Mouse (Mus musculus) liver, postnatal 0 days (tissue): ENCODE measurements around the gene Edn1. TPM values are rescaled to one million over a fixed set of nuclear protein-coding genes. Genes with fewer than 3 reads are reported as not detected.
A peak's percentile ranks its signal among the peaks of the same experiment; 100 is the strongest.

Source experiments
- ATAC-seq: fragments of 200-750 bp; cut with Nextera tagmentation; 2 replicates; pipeline ENCODE4 v1.8.0; 2017; ENCODE audit warnings: mild to moderate bottlenecking, moderate library complexity
- DNase-seq: peaks from one replicate; pipeline ENCODE4 v3.0.0-alpha.2; 2016
- H3K27ac ChIP-seq: fragments of 300-500 bp; sonication (generic); 2 replicates; pipeline ENCODE4 v1.5.1; 2014; ENCODE audit warnings: antibody characterized with exemption, moderate library complexity, mild to moderate bottlenecking, low read depth
- H3K27me3 ChIP-seq: fragments of 300-500 bp; sonication (generic); 2 replicates; pipeline ENCODE4 v1.6.1; 2014; ENCODE audit warnings: low read length, control low read depth, mixed read lengths; ENCODE audit not compliant: insufficient read depth
- H3K36me3 ChIP-seq: fragments of 300-500 bp; sonication (generic); replicated peaks from 2 replicates; pipeline ENCODE4 v1.6.1; 2014; ENCODE audit warnings: mild to moderate bottlenecking, control low read depth, low read length, moderate library complexity, mixed read lengths; ENCODE audit not compliant: insufficient read depth
- H3K4me1 ChIP-seq: fragments of 300-500 bp; sonication (generic); 2 replicates; pipeline ENCODE4 v1.6.1; 2014; ENCODE audit warnings: antibody characterized with exemption, mild to moderate bottlenecking, control low read depth; ENCODE audit not compliant: insufficient read depth
- H3K4me2 ChIP-seq: fragments of 300-500 bp; sonication (generic); 2 replicates; pipeline ENCODE4 v1.6.1; 2014; ENCODE audit warnings: low read depth, mild to moderate bottlenecking, low read length, moderate library complexity, mixed read lengths
- H3K4me3 ChIP-seq: fragments of 300-500 bp; sonication (generic); 2 replicates; pipeline ENCODE4 v1.5.1; 2014; ENCODE audit warnings: low read depth, low read length
- H3K9ac ChIP-seq: fragments of 300-500 bp; sonication (generic); replicated peaks from 2 replicates; pipeline ENCODE4 v1.6.1; 2014; ENCODE audit warnings: mild to moderate bottlenecking, moderate library complexity
- H3K9me3 ChIP-seq: fragments of 300-500 bp; sonication (generic); 2 replicates; pipeline ENCODE4 v1.6.1; 2016; ENCODE audit warnings: mild to moderate bottlenecking, control low read depth, low read length, mixed read lengths
- CTCF ChIP-seq: sonication (generic); IDR thresholded peaks from 2 replicates; pipeline ENCODE4 v1.5.1; 2016; ENCODE audit warnings: antibody characterized with exemption, low read depth
- EP300 ChIP-seq: IDR thresholded peaks from 2 replicates; pipeline ENCODE4 v1.6.1; 2016; ENCODE audit warnings: antibody characterized with exemption, low read depth, mild to moderate bottlenecking
- WGBS: fragments of 180-500 bp; shearing (Covaris S2); extraction: QIAGEN DNeasy Blood & Tissue Kit; methylation state at CpG from one replicate; pipeline ENCODE4 v1.1.7; 2014; ENCODE audit not compliant: insufficient replicate concordance; 5-methylcytosine and 5-hydroxymethylcytosine counted together
- polyA plus RNA-seq: library from polyadenylated mRNA; unstranded; fragments of >200 nt; fragmentation: Nextera tagmentation; extraction: Ambion mirVana; gene quantifications from 2 replicates; pipeline ENCODE4 v1.2.1, GENCODE M21; 2015

Edn1 gene
- polyA plus RNA-seq, 1 experiment from 2014 or later, result 0.66 TPM

DNA sequence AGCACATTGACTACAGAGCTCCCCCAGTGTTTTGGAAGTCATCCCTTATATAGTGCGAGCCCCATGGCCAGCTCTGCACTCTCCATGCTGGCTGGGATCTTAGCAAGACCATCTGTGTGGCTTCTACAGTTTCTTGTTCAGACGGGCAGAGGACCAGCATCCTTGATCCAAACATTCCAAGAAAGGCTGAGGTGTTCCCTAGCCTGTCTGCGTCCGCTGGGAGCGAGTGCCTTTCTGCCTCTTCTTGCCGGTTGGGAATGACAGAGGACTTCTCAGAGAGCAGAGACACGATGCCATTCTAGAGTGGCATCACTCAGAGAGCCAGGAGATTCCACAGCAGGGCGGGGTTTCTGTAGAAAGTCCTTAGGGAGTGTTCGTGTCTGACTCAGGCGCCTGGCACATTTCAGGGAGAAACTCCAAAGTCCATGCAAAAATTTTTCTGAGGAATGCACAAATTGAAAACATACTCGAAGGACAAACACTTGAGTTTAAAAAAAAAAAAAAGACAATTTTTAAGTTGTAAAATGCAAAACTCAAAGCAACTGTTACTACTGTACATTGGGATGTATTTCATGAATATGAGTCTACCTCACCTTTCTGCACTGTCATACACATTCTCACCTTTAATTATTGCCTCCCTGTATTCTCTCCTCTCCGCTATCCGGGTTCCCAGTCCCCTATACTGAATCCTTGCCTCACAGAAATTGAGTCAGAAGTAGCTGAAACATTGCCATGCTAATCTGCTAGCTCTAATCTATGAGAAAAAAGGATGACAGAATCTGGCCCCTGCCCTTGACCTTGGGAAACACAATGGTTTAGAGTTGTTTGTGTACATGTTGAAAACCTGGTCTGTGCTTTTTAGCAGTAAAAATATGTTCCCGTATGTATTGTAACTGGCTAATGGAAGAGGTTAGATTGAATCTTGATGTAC lies 5.9 kb downstream of the Edn1 start:
- no peak overlapping the region for H3K9ac ChIP-seq
- peaks cover 23% of the 10 kb centered on the region for H3K27me3 ChIP-seq
- no peak for TF ChIP-seq CTCF
- TF ChIP-seq EP300, result no peak
- peaks cover 3% of the 10 kb centered on the region for H3K4me1 ChIP-seq
- 68% methylated on average over 14 of the region's 14 CpGs for WGBS
- DNase-seq (no peak), ATAC-seq (no peak)
- H3K9me3 ChIP-seq, result no peaks in the 10 kb centered on the region
- no peak overlapping the region for H3K27ac ChIP-seq
- no peak overlapping the region for H3K4me2 ChIP-seq
- H3K4me3 ChIP-seq, result no peak overlapping the region
- H3K36me3 ChIP-seq, result no peaks in the 10 kb centered on the region

DNA sequence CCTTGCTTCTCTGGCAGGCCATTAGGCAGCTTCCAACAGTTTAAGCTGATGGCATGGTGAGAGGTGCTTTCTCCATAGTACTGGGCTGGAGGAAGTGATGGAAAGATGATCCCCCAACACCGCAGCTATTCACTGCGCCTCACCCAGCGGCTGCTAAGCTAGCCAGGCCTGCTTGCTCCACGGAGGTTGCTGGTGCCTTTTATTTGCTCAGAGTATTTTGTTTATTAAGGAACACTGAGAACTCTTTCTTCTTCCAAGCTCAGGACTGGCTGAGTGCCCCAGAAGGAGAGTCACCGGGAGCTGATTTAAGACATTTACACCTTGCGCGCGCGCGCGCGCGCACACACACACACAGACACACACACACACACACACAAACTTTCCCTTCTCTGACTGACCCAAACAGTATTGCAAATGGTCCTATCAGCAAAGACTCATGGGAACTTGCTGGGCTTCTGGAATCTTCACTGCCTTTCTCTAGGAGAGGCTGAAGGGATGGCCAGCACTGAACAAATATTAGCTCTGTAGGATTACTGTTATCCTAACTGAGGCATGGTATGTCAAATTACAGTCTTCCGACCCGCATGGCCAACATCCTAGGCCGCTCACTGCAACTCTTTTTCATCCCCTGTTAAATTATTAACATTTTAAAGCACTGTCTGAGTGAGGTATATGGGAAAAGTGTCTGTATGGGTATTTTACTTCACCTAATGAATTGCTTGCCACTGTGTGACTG lies 7.3 kb downstream of the Edn1 start:
- Histone ChIP-seq H3K27me3 (peaks cover 9% of the 10 kb centered on the region; the same call in 1 of the 2 replicates), H3K4me1 (no peaks in the 10 kb centered on the region), H3K27ac (no peak overlapping the region), H3K36me3 (no peaks in the 10 kb centered on the region), H3K9me3 (no peaks in the 10 kb centered on the region), H3K4me3 (no peak overlapping the region), H3K9ac (no peak overlapping the region), H3K4me2 (no peak overlapping the region)
- ATAC-seq (no peak), DNase-seq (no peak)
- 71% methylated on average over 16 of the region's 16 CpGs for WGBS
- no peak for TF ChIP-seq CTCF
- TF ChIP-seq EP300, result no peak

DNA sequence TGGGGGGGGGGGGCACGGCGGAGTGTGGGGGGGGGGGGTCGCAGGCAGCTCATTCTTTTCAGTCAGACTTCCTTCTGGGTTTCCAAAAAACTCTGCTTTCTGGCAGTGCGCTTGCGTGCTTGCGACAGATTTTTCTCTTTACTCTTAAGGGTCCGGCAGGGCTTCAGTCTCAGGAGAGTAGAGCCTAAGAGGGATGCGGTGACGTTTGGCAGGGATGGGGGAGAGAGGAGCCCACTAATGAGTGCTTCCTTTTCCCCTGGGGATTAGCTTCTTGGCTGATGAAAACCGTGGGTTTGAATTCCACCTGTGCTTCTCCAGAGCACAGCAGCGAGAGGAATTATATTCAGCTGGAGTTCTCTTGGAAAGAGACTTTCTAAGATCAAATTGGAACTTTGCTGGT lies 8.5 kb downstream of the Edn1 start:
- DNase-seq (no peak), ATAC-seq (no peak)
- WGBS, result 42% methylated on average over 11 of the region's 11 CpGs
- no peak overlapping the region for H3K27ac ChIP-seq
- H3K4me3 ChIP-seq, result no peak overlapping the region
- H3K4me1 ChIP-seq, result no peaks in the 10 kb centered on the region
- no peaks in the 10 kb centered on the region for H3K36me3 ChIP-seq
- TF ChIP-seq CTCF, result no peak
- no peak for TF ChIP-seq EP300
- no peak overlapping the region for H3K4me2 ChIP-seq
- H3K9me3 ChIP-seq, result no peaks in the 10 kb centered on the region
- H3K9ac ChIP-seq, result no peak overlapping the region
- H3K27me3 ChIP-seq, result 0 out of 2 replicates have a peak, but pooled peaks cover 5% of the 10 kb centered on the region

DNA sequence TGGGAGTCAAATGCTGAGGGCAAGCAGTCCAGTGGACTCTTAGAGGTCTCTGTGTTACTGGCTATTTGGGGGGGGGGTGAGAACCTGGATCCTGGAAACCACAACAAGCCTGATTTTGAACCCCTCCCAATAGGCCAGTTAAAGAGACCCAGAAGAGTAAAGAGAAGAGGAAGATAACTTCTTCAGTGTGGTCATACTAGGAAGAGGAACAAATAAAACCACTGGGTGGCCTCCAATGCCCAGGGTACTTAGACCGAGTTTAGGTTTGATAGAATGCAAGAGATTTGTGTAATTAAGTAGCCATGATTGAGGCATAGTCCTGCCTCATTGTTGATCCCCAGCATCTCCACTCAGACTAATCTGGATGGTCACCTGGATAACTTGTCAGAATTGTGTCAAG lies 14.4 kb downstream of the Edn1 start:
- H3K4me3 ChIP-seq, result no peak overlapping the region
- no peak overlapping the region for H3K4me2 ChIP-seq
- H3K36me3 ChIP-seq, result no peaks in the 10 kb centered on the region
- H3K4me1 ChIP-seq, result no peaks in the 10 kb centered on the region
- DNase-seq (no peak), ATAC-seq (no peak)
- H3K9me3 ChIP-seq, result no peaks in the 10 kb centered on the region
- H3K27me3 ChIP-seq, result no peaks in the 10 kb centered on the region
- 27% methylated on average over 1 of the region's 1 CpGs for WGBS
- H3K9ac ChIP-seq, result no peak overlapping the region
- TF ChIP-seq CTCF, result 0 out of 2 replicates have a peak, but pooled peaks have one; percentile 9
- no peak for TF ChIP-seq EP300
- H3K27ac ChIP-seq, result no peak overlapping the region

DNA sequence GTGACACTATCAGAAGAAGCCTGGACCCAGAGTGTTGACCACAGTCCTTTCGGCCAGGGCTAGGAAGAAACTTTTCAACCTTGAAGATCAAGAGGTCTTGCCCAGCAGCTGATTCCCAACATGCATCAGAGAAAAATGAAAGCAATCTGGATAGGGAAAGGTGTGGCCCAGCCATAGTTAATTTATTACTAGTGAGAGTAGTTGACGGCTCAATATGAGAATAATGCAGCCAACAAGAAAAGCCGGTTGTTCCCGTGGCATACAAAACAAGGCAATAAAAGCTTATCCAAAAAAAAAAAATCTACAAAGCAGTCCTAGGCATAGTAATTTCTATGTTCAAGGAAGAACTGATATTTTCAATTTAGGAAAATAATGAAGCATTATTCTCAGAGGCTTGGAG lies 16.5 kb downstream of the Edn1 start:
- no peak overlapping the region for H3K27ac ChIP-seq
- no peak for TF ChIP-seq EP300
- no peak for TF ChIP-seq CTCF
- H3K9me3 ChIP-seq, result no peaks in the 10 kb centered on the region
- H3K36me3 ChIP-seq, result no peaks in the 10 kb centered on the region
- no peak overlapping the region for H3K9ac ChIP-seq
- H3K4me1 ChIP-seq, result no peaks in the 10 kb centered on the region
- DNase-seq, result no peak
- no peak overlapping the region for H3K4me2 ChIP-seq
- no peak overlapping the region for H3K4me3 ChIP-seq
- 85% methylated on average over 4 of the region's 4 CpGs for WGBS
- no peak for ATAC-seq
- H3K27me3 ChIP-seq, result no peaks in the 10 kb centered on the region

DNA sequence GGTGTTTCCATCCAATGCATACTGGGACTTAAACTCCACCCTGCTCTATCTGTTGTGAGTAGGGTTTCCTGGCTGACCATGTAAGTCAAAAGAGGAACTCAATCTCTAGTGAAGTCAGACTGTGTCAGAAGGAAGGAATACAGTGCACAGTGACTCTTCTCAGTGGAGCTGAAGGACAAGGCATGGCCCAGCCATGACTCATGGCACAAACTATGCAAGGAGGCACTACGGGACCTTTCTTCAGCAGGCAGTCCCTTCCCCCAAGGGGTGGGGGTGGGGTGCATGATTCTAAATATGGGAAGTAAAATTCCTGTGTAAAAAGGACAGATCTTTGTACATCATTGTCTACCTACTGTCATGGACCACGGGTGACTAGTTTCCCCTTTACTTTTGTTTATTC lies 27.3 kb downstream of the Edn1 start:
- no peaks in the 10 kb centered on the region for H3K4me1 ChIP-seq
- DNase-seq, result peak; percentile 25
- no peak overlapping the region for H3K4me2 ChIP-seq
- no peaks in the 10 kb centered on the region for H3K9me3 ChIP-seq
- ATAC-seq, result peak; percentile 56; the same call in 1 of the 2 replicates
- H3K4me3 ChIP-seq, result no peak overlapping the region
- no peak for TF ChIP-seq EP300
- TF ChIP-seq CTCF, result no peak
- WGBS, result 29% methylated on average over 2 of the region's 2 CpGs
- H3K36me3 ChIP-seq, result no peaks in the 10 kb centered on the region
- H3K27ac ChIP-seq, result no peak overlapping the region
- no peaks in the 10 kb centered on the region for H3K27me3 ChIP-seq
- H3K9ac ChIP-seq, result no peak overlapping the region
